Mouse (Mus musculus) lung, embryonic 15.5 days (tissue): ENCODE measurements around the gene Gbp9. TPM values are rescaled to one million over a fixed set of nuclear protein-coding genes. Genes with fewer than 3 reads are reported as not detected.
"Not testable (repeated sequence)": the region's sequence is repeated elsewhere in the genome, so short reads cannot be mapped to it uniquely, and the experiment has no call there.

Experiments used
- ATAC-seq: fragments of 200-750 bp; cut with Nextera tagmentation; 2 replicates; pipeline ENCODE4 v1.8.0; 2017; ENCODE audit warnings: moderate number of reproducible peaks, borderline replicate concordance; ENCODE audit not compliant: low FRiP score, low TSS enrichment; ENCODE audit errors: extremely low read depth
- H3K27ac ChIP-seq: fragments of 300-500 bp; sonication (generic); 2 replicates; pipeline ENCODE4 v1.5.1; 2015; ENCODE audit warnings: moderate library complexity, mild to moderate bottlenecking, inconsistent platforms
- H3K27me3 ChIP-seq: fragments of 300-500 bp; sonication (generic); 2 replicates; pipeline ENCODE4 v1.6.1; 2015; ENCODE audit warnings: inconsistent platforms
- H3K36me3 ChIP-seq: fragments of 300-500 bp; sonication (generic); 2 replicates; pipeline ENCODE4 v1.6.1; 2015; ENCODE audit warnings: inconsistent platforms
- H3K4me1 ChIP-seq: fragments of 300-500 bp; sonication (generic); 2 replicates; pipeline ENCODE4 v1.6.1; 2015; ENCODE audit warnings: inconsistent platforms
- H3K4me2 ChIP-seq: fragments of 300-500 bp; sonication (generic); 2 replicates; pipeline ENCODE4 v1.6.1; 2015; ENCODE audit warnings: inconsistent platforms, mild to moderate bottlenecking, moderate library complexity
- H3K4me3 ChIP-seq: fragments of 300-500 bp; sonication (generic); 2 replicates; pipeline ENCODE4 v1.5.1; 2015; ENCODE audit warnings: mild to moderate bottlenecking, inconsistent platforms
- H3K9ac ChIP-seq: fragments of 300-500 bp; sonication (generic); 2 replicates; pipeline ENCODE4 v1.6.1; 2015; ENCODE audit warnings: inconsistent platforms
- H3K9me3 ChIP-seq: fragments of 300-500 bp; sonication (generic); 2 replicates; pipeline ENCODE4 v1.6.1; 2016; ENCODE audit warnings: inconsistent platforms
- WGBS: fragments of 180-500 bp; shearing (Covaris S2); methylation state at CpG from one replicate; pipeline ENCODE4 v1.1.7; 2015; 5-methylcytosine and 5-hydroxymethylcytosine counted together
- polyA plus RNA-seq: library from polyadenylated mRNA; unstranded; fragments of >200 nt; fragmentation: Nextera tagmentation; extraction: Ambion mirVana; gene quantifications from 2 replicates; pipeline ENCODE4 v1.2.1, GENCODE M21; 2015

Gbp9 gene
- polyA plus RNA-seq, 1 experiment from 2014 or later = 3.4 TPM

GRCm38 (mm10) chr5:105114696-105115095, 24.6 kb downstream of the Gbp9 start:
- Histone ChIP-seq H3K9me3 (no peaks in the 10 kb centered on the region), H3K4me3 (no peak overlapping the region), H3K9ac (no peak overlapping the region), H3K4me2 (no peak overlapping the region), H3K36me3 (no peaks in the 10 kb centered on the region), H3K27me3 (no peaks in the 10 kb centered on the region), H3K4me1 (no peaks in the 10 kb centered on the region), H3K27ac (no peak overlapping the region)
- 76% methylated on average over 2 of the region's 2 CpGs for WGBS
- ATAC-seq = no peak

GRCm38 (mm10) chr5:105113656-105114055, 25.7 kb downstream of the Gbp9 start:
- no peak overlapping the region for H3K4me2 ChIP-seq
- no peaks in the 10 kb centered on the region for H3K36me3 ChIP-seq
- no peak overlapping the region for H3K9ac ChIP-seq
- no peaks in the 10 kb centered on the region for H3K9me3 ChIP-seq
- no peak overlapping the region for H3K4me3 ChIP-seq
- H3K4me1 ChIP-seq = no peaks in the 10 kb centered on the region
- ATAC-seq = no peak
- 80% methylated on average over 5 of the region's 5 CpGs for WGBS
- no peak overlapping the region for H3K27ac ChIP-seq
- no peaks in the 10 kb centered on the region for H3K27me3 ChIP-seq

- 0 out of 2 replicates have a peak overlapping the region, but pooled peaks have one; percentile 16 for H3K4me2 ChIP-seq
Observed at GRCm38 (mm10) chr5:105110271-105110852, 29.0 kb downstream of the Gbp9 start.

GRCm38 (mm10) chr5:105109775-105110174, 29.6 kb downstream of the Gbp9 start:
- not testable (repeated sequence) for H3K36me3 ChIP-seq, H3K9ac ChIP-seq, H3K9me3 ChIP-seq, H3K4me3 ChIP-seq, H3K27me3 ChIP-seq, H3K4me1 ChIP-seq
- 39% methylated on average over 1 of the region's 1 CpGs for WGBS
- peak; percentile 35; the same call in 1 of the 2 replicates for ATAC-seq
- peak overlapping the region; percentile 53; the same call in 1 of the 2 replicates for H3K27ac ChIP-seq
- peak overlapping the region; percentile 16; the same call in 1 of the 2 replicates for H3K4me2 ChIP-seq

More at GRCm38 (mm10) chr5:105110271-105110852, 29.0 kb downstream of the Gbp9 start:
- not testable (repeated sequence) for H3K27me3 ChIP-seq, H3K4me3 ChIP-seq, H3K36me3 ChIP-seq, H3K4me1 ChIP-seq, H3K9me3 ChIP-seq, H3K9ac ChIP-seq
- 5% methylated on average over 4 of the region's 4 CpGs for WGBS
- peak; percentile 75; the same call in 1 of the 2 replicates for ATAC-seq
- H3K27ac ChIP-seq = peak overlapping the region; percentile 41; the same call in 1 of the 2 replicates

GRCm38 (mm10) chr5:105105689-105106088, 33.6 kb downstream of the Gbp9 start:
- not testable (repeated sequence) for H3K27ac ChIP-seq, H3K4me1 ChIP-seq, H3K27me3 ChIP-seq, H3K9ac ChIP-seq, ATAC-seq, H3K4me3 ChIP-seq, H3K9me3 ChIP-seq, H3K4me2 ChIP-seq, H3K36me3 ChIP-seq
- WGBS = 79% methylated on average over 2 of the region's 2 CpGs

- H3K9ac ChIP-seq = no peak overlapping the region
- H3K9me3 ChIP-seq = no peaks in the 10 kb centered on the region
- H3K4me2 ChIP-seq = no peak overlapping the region
- no peak for ATAC-seq
- no peak overlapping the region for H3K4me3 ChIP-seq
- no peaks in the 10 kb centered on the region for H3K36me3 ChIP-seq
- H3K4me1 ChIP-seq = no peaks in the 10 kb centered on the region
- H3K27ac ChIP-seq = no peak overlapping the region
- no peaks in the 10 kb centered on the region for H3K27me3 ChIP-seq
Observed at GRCm38 (mm10) chr5:105081900-105082299, 57.4 kb downstream of the Gbp9 start.

- not testable (repeated sequence) for H3K36me3 ChIP-seq, H3K27ac ChIP-seq, H3K4me3 ChIP-seq, H3K4me1 ChIP-seq, H3K9me3 ChIP-seq, H3K4me2 ChIP-seq, ATAC-seq, H3K9ac ChIP-seq, H3K27me3 ChIP-seq
Observed at GRCm38 (mm10) chr5:105068356-105068755, 71.0 kb downstream of the Gbp9 start.

GRCm38 (mm10) chr5:105064443-105064842, 74.9 kb downstream of the Gbp9 start:
- H3K9me3 ChIP-seq, H3K4me1 ChIP-seq, H3K9ac ChIP-seq, H3K4me2 ChIP-seq, H3K27me3 ChIP-seq, H3K27ac ChIP-seq, H3K4me3 ChIP-seq, ATAC-seq, H3K36me3 ChIP-seq: not testable (repeated sequence)
- WGBS = 57% methylated on average over 2 of the region's 2 CpGs

- Histone ChIP-seq H3K9me3 (no peaks in the 10 kb centered on the region), H3K4me1 (no peaks in the 10 kb centered on the region), H3K27me3 (no peaks in the 10 kb centered on the region), H3K4me2 (no peak overlapping the region), H3K27ac (no peak overlapping the region), H3K36me3 (no peaks in the 10 kb centered on the region), H3K4me3 (no peak overlapping the region), H3K9ac (no peak overlapping the region)
- 61% methylated on average over 1 of the region's 1 CpGs for WGBS
- no peak for ATAC-seq
Observed at GRCm38 (mm10) chr5:105063321-105063720, 76.0 kb downstream of the Gbp9 start.

- H3K27ac ChIP-seq, H3K9me3 ChIP-seq, H3K4me1 ChIP-seq, H3K27me3 ChIP-seq, ATAC-seq, H3K36me3 ChIP-seq, H3K9ac ChIP-seq, H3K4me3 ChIP-seq, H3K4me2 ChIP-seq: not testable (repeated sequence)
- 65% methylated on average over 2 of the region's 2 CpGs for WGBS
Observed at GRCm38 (mm10) chr5:105062403-105062802, 76.9 kb downstream of the Gbp9 start.

GRCm38 (mm10) chr5:105060224-105060623, 79.1 kb downstream of the Gbp9 start:
- no peaks in the 10 kb centered on the region for H3K27me3 ChIP-seq
- 98% methylated on average over 2 of the region's 2 CpGs for WGBS
- ATAC-seq = no peak
- H3K9ac ChIP-seq = no peak overlapping the region
- no peak overlapping the region for H3K4me2 ChIP-seq
- H3K4me3 ChIP-seq = no peak overlapping the region
- H3K36me3 ChIP-seq = no peaks in the 10 kb centered on the region
- no peak overlapping the region for H3K27ac ChIP-seq
- no peaks in the 10 kb centered on the region for H3K9me3 ChIP-seq
- no peaks in the 10 kb centered on the region for H3K4me1 ChIP-seq

GRCm38 (mm10) chr5:105055279-105055678, 84.1 kb downstream of the Gbp9 start:
- 91% methylated on average over 2 of the region's 2 CpGs for WGBS
- Histone ChIP-seq H3K36me3 (no peaks in the 10 kb centered on the region), H3K4me1 (no peaks in the 10 kb centered on the region), H3K9ac (no peak overlapping the region), H3K27me3 (no peaks in the 10 kb centered on the region), H3K27ac (no peak overlapping the region), H3K4me3 (no peak overlapping the region), H3K9me3 (no peaks in the 10 kb centered on the region), H3K4me2 (no peak overlapping the region)
- ATAC-seq = no peak
